Mouse (Mus musculus) kidney, embryonic 15.5 days (tissue): Measurements from ENCODE around the gene Usp10. TPM values are rescaled to one million over a fixed set of nuclear protein-coding genes. Genes with fewer than 3 reads are reported as not detected.
A peak's percentile ranks its signal among the peaks of the same experiment; 100 is the strongest.

ENCODE experiments used
- ATAC-seq: fragments of 200-750 bp; cut with Nextera tagmentation; replicated peaks from 2 replicates; pipeline ENCODE4 v1.8.0; 2017; ENCODE audit warnings: moderate TSS enrichment; ENCODE audit not compliant: low FRiP score
- H3K27ac ChIP-seq: fragments of 300-500 bp; sonication (generic); 2 replicates; pipeline ENCODE4 v1.5.1; 2015; ENCODE audit warnings: mild to moderate bottlenecking, inconsistent platforms
- H3K27me3 ChIP-seq: fragments of 300-500 bp; sonication (generic); 2 replicates; pipeline ENCODE4 v1.6.1; 2015; ENCODE audit warnings: inconsistent platforms
- H3K36me3 ChIP-seq: fragments of 300-500 bp; sonication (generic); 2 replicates; pipeline ENCODE4 v1.6.1; 2015; ENCODE audit warnings: inconsistent platforms
- H3K4me1 ChIP-seq: fragments of 300-500 bp; sonication (generic); 2 replicates; pipeline ENCODE4 v1.6.1; 2015; ENCODE audit warnings: inconsistent platforms
- H3K4me2 ChIP-seq: fragments of 300-500 bp; sonication (generic); 2 replicates; pipeline ENCODE4 v1.6.1; 2015; ENCODE audit warnings: moderate library complexity, mild to moderate bottlenecking, inconsistent platforms
- H3K4me3 ChIP-seq: fragments of 300-500 bp; sonication (generic); replicated peaks from 2 replicates; pipeline ENCODE4 v1.5.1; 2015; ENCODE audit warnings: mild to moderate bottlenecking, inconsistent platforms
- H3K9ac ChIP-seq: fragments of 300-500 bp; sonication (generic); 2 replicates; pipeline ENCODE4 v1.6.1; 2015; ENCODE audit warnings: mild to moderate bottlenecking, inconsistent platforms
- H3K9me3 ChIP-seq: fragments of 300-500 bp; sonication (generic); replicated peaks from 2 replicates; pipeline ENCODE4 v1.6.1; 2016; ENCODE audit warnings: inconsistent platforms
- WGBS: fragments of 180-500 bp; shearing (Covaris S2); methylation state at CpG from one replicate; pipeline ENCODE4 v1.1.7; 2015; ENCODE audit warnings: mixed read lengths; 5-methylcytosine and 5-hydroxymethylcytosine counted together
- polyA plus RNA-seq: library from polyadenylated mRNA; unstranded; fragments of >200 nt; fragmentation: Nextera tagmentation; extraction: Ambion mirVana; gene quantifications from 2 replicates; pipeline ENCODE4 v1.2.1, GENCODE M21; 2015

Usp10 gene
- polyA plus RNA-seq, 1 experiment from 2014 or later, result 167 TPM

- Histone ChIP-seq H3K36me3 (no peaks in the 10 kb centered on the region), H3K27ac (0 out of 2 replicates have a peak overlapping the region, but pooled peaks have one; percentile 32), H3K4me1 (peaks cover 24% of the 10 kb centered on the region), H3K27me3 (peaks cover 30% of the 10 kb centered on the region), H3K4me2 (no peak overlapping the region), H3K9ac (no peak overlapping the region), H3K4me3 (no peak overlapping the region), H3K9me3 (no peaks in the 10 kb centered on the region)
- ATAC-seq, result 0 out of 2 replicates have a peak, but pooled peaks have one; percentile 43
- WGBS, result 66% methylated on average over 4 of the region's 4 CpGs
Measured at GRCm38 (mm10) chr8:119897069-119897468, 13.1 kb upstream of the Usp10 start.

- WGBS, result 16% methylated on average over 13 of the region's 13 CpGs
- Histone ChIP-seq H3K9me3 (no peaks in the 10 kb centered on the region), H3K27ac (no peak overlapping the region), H3K4me1 (peaks cover 24% of the 10 kb centered on the region), H3K36me3 (no peaks in the 10 kb centered on the region), H3K27me3 (peaks cover 30% of the 10 kb centered on the region), H3K4me3 (no peak overlapping the region), H3K9ac (no peak overlapping the region), H3K4me2 (0 out of 2 replicates have a peak overlapping the region, but pooled peaks have one; percentile 7)
- peak; percentile 43; the same call in 1 of the 2 replicates for ATAC-seq
Measured at GRCm38 (mm10) chr8:119897933-119898332, 12.2 kb upstream of the Usp10 start.

GRCm38 (mm10) chr8:119901349-119901748, 8.8 kb upstream of the Usp10 start:
- Histone ChIP-seq H3K27ac (peak overlapping the region; percentile 34; the same call in 1 of the 2 replicates), H3K9ac (no peak overlapping the region), H3K4me3 (no peak overlapping the region), H3K9me3 (no peaks in the 10 kb centered on the region), H3K36me3 (no peaks in the 10 kb centered on the region), H3K27me3 (peaks cover 30% of the 10 kb centered on the region), H3K4me1 (peaks cover 31% of the 10 kb centered on the region), H3K4me2 (no peak overlapping the region)
- 0 out of 2 replicates have a peak, but pooled peaks have one; percentile 30 for ATAC-seq
- WGBS, result 69% methylated on average over 3 of the region's 3 CpGs

- WGBS, result 72% methylated on average over 8 of the region's 8 CpGs
- peaks cover 30% of the 10 kb centered on the region for H3K4me1 ChIP-seq
- H3K4me2 ChIP-seq, result no peak overlapping the region
- H3K36me3 ChIP-seq, result no peaks in the 10 kb centered on the region
- no peak overlapping the region for H3K9ac ChIP-seq
- H3K27me3 ChIP-seq, result peaks cover 28% of the 10 kb centered on the region
- H3K4me3 ChIP-seq, result no peak overlapping the region
- no peaks in the 10 kb centered on the region for H3K9me3 ChIP-seq
- peak overlapping the region; percentile 34; the same call in 1 of the 2 replicates for H3K27ac ChIP-seq
- ATAC-seq, result no peak
Measured at GRCm38 (mm10) chr8:119901952-119902351, 8.2 kb upstream of the Usp10 start.

GRCm38 (mm10) chr8:119904323-119904911, 5.7 kb upstream of the Usp10 start:
- Histone ChIP-seq H3K9me3 (no peaks in the 10 kb centered on the region), H3K27me3 (0 out of 2 replicates have a peak, but pooled peaks cover 6% of the 10 kb centered on the region), H3K4me3 (no peak overlapping the region), H3K4me1 (peaks cover 15% of the 10 kb centered on the region; the same call in 1 of the 2 replicates), H3K27ac (no peak overlapping the region), H3K4me2 (no peak overlapping the region), H3K36me3 (no peaks in the 10 kb centered on the region), H3K9ac (no peak overlapping the region)
- 47% methylated on average over 12 of the region's 12 CpGs for WGBS
- no peak; the same call in 1 of the 2 replicates for ATAC-seq

- Histone ChIP-seq H3K36me3 (no peaks in the 10 kb centered on the region), H3K27ac (peak within 1 kb of the TSS; percentile 97), H3K27me3 (no peaks in the 10 kb centered on the region), H3K9me3 (no peaks in the 10 kb centered on the region), H3K4me2 (peak within 1 kb of the TSS; percentile 96), H3K9ac (peak within 1 kb of the TSS; percentile 93), H3K4me3 (peak within 1 kb of the TSS; percentile 89), H3K4me1 (peaks cover 52% of the 10 kb centered on the region)
- ATAC-seq, result peak; percentile 96
- WGBS, result under 1% methylated on average over 94 of the region's 97 CpGs
Measured at GRCm38 (mm10) chr8:119910547-119911257, 542 bp downstream of the Usp10 start, which contains the start of gene Gm20388. Gene Gm20388, plus strand, starts transcription at chr8:119910841.

GRCm38 (mm10) chr8:119911258-119911962, 1.2 kb downstream of the Usp10 start:
- Histone ChIP-seq H3K4me1 (peaks cover 59% of the 10 kb centered on the region), H3K9me3 (no peaks in the 10 kb centered on the region), H3K27me3 (no peaks in the 10 kb centered on the region), H3K9ac (peak overlapping the region; percentile 93), H3K36me3 (no peaks in the 10 kb centered on the region), H3K4me3 (peak overlapping the region; percentile 89), H3K4me2 (peak overlapping the region; percentile 96), H3K27ac (peak overlapping the region; percentile 97)
- peak; percentile 66; the same call in 1 of the 2 replicates for ATAC-seq
- under 1% methylated on average over 30 of the region's 30 CpGs for WGBS

GRCm38 (mm10) chr8:119912643-119913042, 2.5 kb downstream of the Usp10 start:
- Histone ChIP-seq H3K36me3 (0 out of 2 replicates have a peak, but pooled peaks cover under 1% of the 10 kb centered on the region), H3K27me3 (no peaks in the 10 kb centered on the region), H3K4me2 (peak overlapping the region; percentile 96), H3K4me3 (peak overlapping the region; percentile 89), H3K27ac (0 out of 2 replicates have a peak overlapping the region, but pooled peaks have one; percentile 48), H3K9me3 (no peaks in the 10 kb centered on the region), H3K9ac (peak overlapping the region; percentile 93; the same call in 1 of the 2 replicates), H3K4me1 (peaks cover 72% of the 10 kb centered on the region)
- ATAC-seq, result no peak
- 43% methylated on average over 6 of the region's 6 CpGs for WGBS

GRCm38 (mm10) chr8:119913181-119913580, 3.0 kb downstream of the Usp10 start:
- H3K4me3 ChIP-seq, result no peak overlapping the region
- H3K9me3 ChIP-seq, result no peaks in the 10 kb centered on the region
- H3K9ac ChIP-seq, result no peak overlapping the region
- 0 out of 2 replicates have a peak, but pooled peaks cover 4% of the 10 kb centered on the region for H3K36me3 ChIP-seq
- H3K27ac ChIP-seq, result peak overlapping the region; percentile 52
- 71% methylated on average over 3 of the region's 3 CpGs for WGBS
- peak overlapping the region; percentile 96 for H3K4me2 ChIP-seq
- no peak for ATAC-seq
- H3K27me3 ChIP-seq, result no peaks in the 10 kb centered on the region
- H3K4me1 ChIP-seq, result peaks cover 76% of the 10 kb centered on the region

- ATAC-seq, result no peak
- Histone ChIP-seq H3K27me3 (no peaks in the 10 kb centered on the region), H3K4me1 (peaks cover 76% of the 10 kb centered on the region), H3K4me3 (no peak overlapping the region), H3K27ac (peak overlapping the region; percentile 52), H3K9ac (no peak overlapping the region; the same call in 1 of the 2 replicates), H3K4me2 (peak overlapping the region; percentile 96), H3K36me3 (peaks cover 8% of the 10 kb centered on the region), H3K9me3 (no peaks in the 10 kb centered on the region)
- WGBS, result 31% methylated on average over 2 of the region's 2 CpGs
Measured at GRCm38 (mm10) chr8:119914161-119914560, 4.0 kb downstream of the Usp10 start.

- Histone ChIP-seq H3K9me3 (no peaks in the 10 kb centered on the region), H3K4me1 (peaks cover 69% of the 10 kb centered on the region), H3K4me2 (no peak overlapping the region), H3K27me3 (no peaks in the 10 kb centered on the region), H3K9ac (no peak overlapping the region), H3K4me3 (no peak overlapping the region), H3K36me3 (peaks cover 10% of the 10 kb centered on the region), H3K27ac (0 out of 2 replicates have a peak overlapping the region, but pooled peaks have one; percentile 24)
- 80% methylated on average over 4 of the region's 4 CpGs for WGBS
- no peak for ATAC-seq
Measured at GRCm38 (mm10) chr8:119915298-119915697, 5.1 kb downstream of the Usp10 start.
